Mouse (Mus musculus) kidney, adult 8-10 months (tissue): ENCODE data around the gene 2310033P09Rik.

Experiments
- DNase-seq, 2 experiments: peaks; one replicate each; pipeline ENCODE4 v3.0.0; 2022

The 2310033P09Rik gene

DNA sequence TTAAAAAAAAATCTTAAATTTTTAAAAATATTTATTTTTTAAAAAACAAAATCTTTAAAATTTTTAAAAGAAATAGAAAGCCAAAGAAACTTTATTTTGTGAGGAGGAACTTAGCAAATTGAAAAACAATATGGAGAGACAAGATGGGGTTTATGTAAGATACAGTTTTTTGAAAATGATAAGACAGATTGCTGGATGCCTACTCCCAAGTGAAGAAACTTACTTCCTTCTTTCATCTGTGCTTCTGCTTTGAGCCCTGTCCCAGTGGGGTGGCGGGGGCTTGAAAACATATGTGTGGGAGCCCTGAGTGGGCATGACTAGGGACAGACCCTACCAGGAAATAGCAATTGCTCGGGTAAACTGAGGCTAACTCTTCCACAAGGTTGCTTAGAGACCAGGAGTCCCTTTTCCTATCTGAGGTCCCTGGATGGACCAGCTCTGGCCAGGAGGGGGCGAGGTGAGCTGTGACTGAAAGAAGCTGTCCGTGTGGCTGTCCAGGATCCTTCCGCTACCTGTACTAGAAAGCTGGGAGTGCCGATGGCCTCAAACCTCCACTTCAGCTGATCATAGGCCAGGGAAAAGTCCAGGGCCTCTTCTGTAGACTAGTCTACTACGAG, 22.1 kb downstream of the 2310033P09Rik start:
- peak; percentile 58 to 84 for DNase-seq

DNA sequence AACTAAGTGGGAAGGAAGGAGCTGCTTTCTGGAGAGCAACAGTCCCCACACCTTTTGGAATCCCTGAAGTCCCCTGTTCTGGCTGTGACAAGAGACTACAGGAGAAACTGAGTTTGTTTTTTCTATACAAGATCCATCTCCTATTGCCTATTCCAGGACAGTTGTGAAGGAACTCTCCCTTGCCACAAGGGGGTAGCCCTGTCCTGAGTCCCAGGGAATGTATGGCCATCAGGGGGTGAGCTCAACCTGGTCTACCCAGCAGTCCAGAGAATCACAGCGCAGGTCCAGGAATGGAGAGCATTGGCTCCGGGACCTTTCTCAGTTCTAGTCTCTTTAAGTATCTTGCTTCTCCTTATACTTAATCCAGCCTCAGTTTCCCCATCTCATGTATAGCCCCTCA, 24.7 kb downstream of the 2310033P09Rik start:
- no peak for DNase-seq

DNA sequence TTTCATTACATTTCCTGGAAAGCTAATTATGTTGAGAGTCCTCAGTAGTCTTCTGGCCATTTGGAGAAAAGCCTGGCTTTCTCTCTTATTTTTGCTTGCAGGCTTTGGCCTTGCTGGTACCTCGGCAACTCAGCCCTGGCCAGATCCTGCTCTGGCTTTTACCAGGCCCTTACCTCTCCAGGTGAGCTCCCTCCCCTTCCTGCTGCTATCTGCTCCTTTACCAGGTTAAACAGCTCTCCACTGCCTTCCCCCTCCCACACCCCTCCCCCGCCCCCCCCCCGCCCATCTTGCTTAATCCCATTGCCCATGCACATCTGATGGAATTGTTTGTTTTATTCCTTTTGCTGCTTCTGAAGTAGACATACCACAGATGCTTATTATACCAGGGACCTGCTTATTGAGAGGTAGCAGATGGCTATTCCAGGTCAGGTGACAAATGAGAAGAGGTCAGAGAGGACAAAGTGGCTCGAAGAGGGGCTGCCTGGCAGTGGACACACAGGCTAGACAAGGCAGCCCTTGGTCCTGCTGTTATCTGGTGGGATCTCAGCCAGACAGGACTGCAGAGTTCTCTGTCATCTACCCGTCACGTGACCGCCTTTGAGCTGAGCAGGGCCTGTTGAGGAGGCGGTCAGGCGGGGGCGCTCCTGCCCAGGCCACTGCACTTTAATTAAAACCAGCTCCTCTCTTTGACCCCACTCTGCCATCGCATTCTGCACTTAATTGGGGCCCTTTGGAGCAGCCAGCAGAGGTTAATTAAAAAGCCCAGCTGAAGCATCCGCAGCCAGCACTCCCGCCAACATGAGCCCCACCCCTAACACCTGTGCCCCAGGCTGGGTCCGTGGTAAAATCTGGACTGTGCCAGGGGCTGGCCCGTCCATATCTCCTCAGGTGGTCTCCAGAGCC, 30.7 kb downstream of the 2310033P09Rik start:
- peak; percentile 64 to 75 for DNase-seq

- no peak for DNase-seq
Measured at GRCm38 (mm10) chr11:59239428-59239785, 31.3 kb downstream of the 2310033P09Rik start.

DNA sequence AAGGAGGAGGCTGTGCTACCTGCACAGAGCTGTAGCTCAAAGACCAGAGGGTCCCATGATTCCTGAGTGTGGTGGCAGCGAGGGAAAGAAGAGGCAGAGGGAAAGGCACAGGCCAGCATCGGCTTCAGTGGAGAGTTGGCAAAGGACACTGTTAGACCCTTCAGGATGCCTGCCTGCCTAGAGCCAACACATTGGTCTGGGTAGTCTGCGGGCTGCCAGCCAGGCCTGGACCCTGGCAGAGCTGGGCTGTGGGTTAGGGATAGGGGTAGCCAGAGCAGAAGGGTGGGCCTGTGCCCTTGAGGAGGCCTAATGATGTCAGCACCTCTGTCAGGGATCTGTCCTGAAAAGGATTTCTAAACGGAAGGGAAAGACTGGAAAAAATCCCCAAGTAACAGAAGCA, 31.7 kb downstream of the 2310033P09Rik start:
- DNase-seq, result no peak

GRCm38 (mm10) chr11:59241841-59242240, 33.7 kb downstream of the 2310033P09Rik start:
- no peak for DNase-seq

DNA sequence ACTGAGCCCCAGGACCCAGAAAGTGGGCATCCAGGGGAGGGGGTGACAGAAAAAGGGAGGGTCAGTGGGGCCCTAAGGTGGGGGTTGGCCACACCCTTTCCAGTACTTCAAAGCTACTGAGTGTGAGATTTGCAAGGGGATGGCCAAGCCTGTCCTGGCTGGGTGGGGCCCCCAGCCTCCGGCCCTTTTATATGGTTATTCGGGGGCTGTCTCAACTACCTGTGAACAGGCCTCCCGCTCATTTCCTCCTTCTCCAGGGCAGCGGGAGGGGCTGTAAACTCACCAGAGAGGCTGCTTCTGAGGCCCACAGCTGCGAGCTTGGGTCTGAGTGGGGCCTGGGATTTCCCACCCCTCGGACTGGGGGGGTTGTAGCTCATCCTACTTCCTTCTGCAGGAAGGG, 35.7 kb downstream of the 2310033P09Rik start:
- no peak for DNase-seq

DNA sequence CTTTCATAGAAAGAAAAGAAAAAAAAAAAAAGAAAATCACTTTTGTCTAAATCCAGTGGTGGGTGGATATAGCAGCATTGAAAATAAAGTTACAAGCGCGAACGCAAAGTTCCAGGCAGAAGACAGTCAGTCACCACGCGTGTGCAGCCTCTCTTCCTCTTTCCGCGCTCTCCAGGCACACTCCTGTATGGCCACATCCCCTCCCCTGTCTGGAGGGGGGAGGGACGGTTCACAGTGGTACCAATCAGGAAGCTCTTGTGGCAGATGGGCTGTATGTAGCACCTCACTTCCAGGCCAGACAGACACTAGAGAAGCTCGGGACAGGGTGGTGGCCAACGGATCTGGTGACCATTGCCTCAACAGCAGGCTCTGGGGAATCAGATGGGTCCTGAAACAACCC, 40.0 kb downstream of the 2310033P09Rik start:
- DNase-seq, result no peak

GRCm38 (mm10) chr11:59259647-59260046, 51.5 kb downstream of the 2310033P09Rik start:
- DNase-seq, result no peak
